Mouse (Mus musculus): ENCODE measurements around the gene Pheta1. TPM values are rescaled to one million over a fixed set of nuclear protein-coding genes. Genes with fewer than 3 reads are reported as not detected.
A peak's percentile ranks its signal among the peaks of the same experiment; 100 is the strongest.

Gene Pheta1
- polyA plus RNA-seq, 1 experiment, result 12.9 TPM

- H3K4me3 ChIP-seq (ENCODE audit: insufficient read depth, low read length), result no peak overlapping the region
- H3K4me1 ChIP-seq (ENCODE audit: control insufficient read depth, insufficient read depth, low read length), result peaks cover 2% of the 10 kb centered on the region
- TF ChIP-seq POLR2A (IDR thresholded peaks at IDR 0.05; ENCODE audit: extremely low read depth, insufficient read depth, low read length) (no peak), CTCF (IDR thresholded peaks at IDR 0.05; ENCODE audit: extremely low read depth, insufficient read depth, low read length) (no peak)
- H3K27ac ChIP-seq (ENCODE audit: insufficient read depth, low read length), result no peak overlapping the region
Measured at GRCm38 (mm10) chr5:121822786-121823505, 25.8 kb upstream of the Pheta1 start.

GRCm38 (mm10) chr5:121823668-121824067 is 25.1 kb upstream of the Pheta1 start:
- no peak overlapping the region for H3K4me3 ChIP-seq (ENCODE audit: insufficient read depth, low read length)
- H3K4me1 ChIP-seq (ENCODE audit: control insufficient read depth, insufficient read depth, low read length), result peaks cover 2% of the 10 kb centered on the region
- H3K27ac ChIP-seq (ENCODE audit: insufficient read depth, low read length), result no peak overlapping the region
- TF ChIP-seq POLR2A (IDR thresholded peaks at IDR 0.05; ENCODE audit: extremely low read depth, insufficient read depth, low read length), result no peak
- TF ChIP-seq CTCF (IDR thresholded peaks at IDR 0.05; ENCODE audit: extremely low read depth, insufficient read depth, low read length), result no peak

GRCm38 (mm10) chr5:121824121-121824520 is 24.7 kb upstream of the Pheta1 start:
- TF ChIP-seq CTCF (IDR thresholded peaks at IDR 0.05; ENCODE audit: extremely low read depth, insufficient read depth, low read length), result no peak
- TF ChIP-seq POLR2A (IDR thresholded peaks at IDR 0.05; ENCODE audit: extremely low read depth, insufficient read depth, low read length), result no peak
- Histone ChIP-seq H3K4me3 (ENCODE audit: insufficient read depth, low read length) (no peak overlapping the region), H3K4me1 (ENCODE audit: control insufficient read depth, insufficient read depth, low read length) (peaks cover 2% of the 10 kb centered on the region), H3K27ac (ENCODE audit: insufficient read depth, low read length) (peak overlapping the region; percentile 2; the same call in 1 of the 2 replicates)

GRCm38 (mm10) chr5:121825606-121826005 is 23.2 kb upstream of the Pheta1 start:
- TF ChIP-seq CTCF (IDR thresholded peaks at IDR 0.05; ENCODE audit: extremely low read depth, insufficient read depth, low read length) (no peak), POLR2A (IDR thresholded peaks at IDR 0.05; ENCODE audit: extremely low read depth, insufficient read depth, low read length) (no peak)
- no peak overlapping the region for H3K27ac ChIP-seq (ENCODE audit: insufficient read depth, low read length)
- no peak overlapping the region for H3K4me3 ChIP-seq (ENCODE audit: insufficient read depth, low read length)
- H3K4me1 ChIP-seq (ENCODE audit: control insufficient read depth, insufficient read depth, low read length), result peaks cover 2% of the 10 kb centered on the region

- Histone ChIP-seq H3K4me3 (ENCODE audit: insufficient read depth, low read length) (no peak overlapping the region), H3K27ac (ENCODE audit: insufficient read depth, low read length) (no peak overlapping the region), H3K4me1 (ENCODE audit: control insufficient read depth, insufficient read depth, low read length) (no peaks in the 10 kb centered on the region)
- TF ChIP-seq CTCF (IDR thresholded peaks at IDR 0.05; ENCODE audit: extremely low read depth, insufficient read depth, low read length) (no peak), POLR2A (IDR thresholded peaks at IDR 0.05; ENCODE audit: extremely low read depth, insufficient read depth, low read length) (no peak)
Measured at GRCm38 (mm10) chr5:121827876-121828275, 20.9 kb upstream of the Pheta1 start.

- Histone ChIP-seq H3K4me1 (ENCODE audit: control insufficient read depth, insufficient read depth, low read length) (no peaks in the 10 kb centered on the region), H3K4me3 (ENCODE audit: insufficient read depth, low read length) (no peak overlapping the region), H3K27ac (ENCODE audit: insufficient read depth, low read length) (no peak overlapping the region)
- TF ChIP-seq POLR2A (IDR thresholded peaks at IDR 0.05; ENCODE audit: extremely low read depth, insufficient read depth, low read length), result no peak
- no peak for TF ChIP-seq CTCF (IDR thresholded peaks at IDR 0.05; ENCODE audit: extremely low read depth, insufficient read depth, low read length)
Measured at GRCm38 (mm10) chr5:121828491-121829432, 20.0 kb upstream of the Pheta1 start.

GRCm38 (mm10) chr5:121831002-121831601 is 17.7 kb upstream of the Pheta1 start:
- TF ChIP-seq POLR2A (IDR thresholded peaks at IDR 0.05; ENCODE audit: extremely low read depth, insufficient read depth, low read length) (no peak), CTCF (IDR thresholded peaks at IDR 0.05; ENCODE audit: extremely low read depth, insufficient read depth, low read length) (no peak)
- H3K4me1 ChIP-seq (ENCODE audit: control insufficient read depth, insufficient read depth, low read length), result peaks cover 10% of the 10 kb centered on the region
- no peak overlapping the region for H3K4me3 ChIP-seq (ENCODE audit: insufficient read depth, low read length)
- no peak overlapping the region for H3K27ac ChIP-seq (ENCODE audit: insufficient read depth, low read length)

GRCm38 (mm10) chr5:121832376-121833155 is 16.2 kb upstream of the Pheta1 start:
- Histone ChIP-seq H3K27ac (ENCODE audit: insufficient read depth, low read length) (no peak overlapping the region), H3K4me3 (ENCODE audit: insufficient read depth, low read length) (no peak overlapping the region), H3K4me1 (ENCODE audit: control insufficient read depth, insufficient read depth, low read length) (peaks cover 10% of the 10 kb centered on the region)
- no peak for TF ChIP-seq CTCF (IDR thresholded peaks at IDR 0.05; ENCODE audit: extremely low read depth, insufficient read depth, low read length)
- no peak for TF ChIP-seq POLR2A (IDR thresholded peaks at IDR 0.05; ENCODE audit: extremely low read depth, insufficient read depth, low read length)

- Histone ChIP-seq H3K27ac (ENCODE audit: insufficient read depth, low read length) (no peak overlapping the region), H3K4me1 (ENCODE audit: control insufficient read depth, insufficient read depth, low read length) (peaks cover 10% of the 10 kb centered on the region), H3K4me3 (ENCODE audit: insufficient read depth, low read length) (no peak overlapping the region; the same call in 1 of the 2 replicates)
- TF ChIP-seq POLR2A (IDR thresholded peaks at IDR 0.05; ENCODE audit: extremely low read depth, insufficient read depth, low read length) (no peak), CTCF (IDR thresholded peaks at IDR 0.05; ENCODE audit: extremely low read depth, insufficient read depth, low read length) (no peak)
Measured at GRCm38 (mm10) chr5:121833159-121833558, 15.6 kb upstream of the Pheta1 start.

Data from cortical plate, adult 2 months (tissue).